Mouse (Mus musculus) spleen, adult 2 months (tissue): Measurements from ENCODE around the gene Hdac9.

Source experiments
- CTCF ChIP-seq: fragments of 200-500 bp; IDR thresholded peaks from 2 replicates; pipeline ENCODE4 v1.5.1; 2011; ENCODE audit warnings: mild to moderate bottlenecking, inconsistent platforms; ENCODE audit not compliant: insufficient read depth, insufficient read length, insufficient replicate concordance; ENCODE audit errors: extremely low read depth
- POLR2A ChIP-seq: fragments of 200-500 bp; IDR thresholded peaks from 2 replicates; pipeline ENCODE4 v1.6.1; 2011; ENCODE audit warnings: low read depth, low read length, inconsistent platforms

DNA sequence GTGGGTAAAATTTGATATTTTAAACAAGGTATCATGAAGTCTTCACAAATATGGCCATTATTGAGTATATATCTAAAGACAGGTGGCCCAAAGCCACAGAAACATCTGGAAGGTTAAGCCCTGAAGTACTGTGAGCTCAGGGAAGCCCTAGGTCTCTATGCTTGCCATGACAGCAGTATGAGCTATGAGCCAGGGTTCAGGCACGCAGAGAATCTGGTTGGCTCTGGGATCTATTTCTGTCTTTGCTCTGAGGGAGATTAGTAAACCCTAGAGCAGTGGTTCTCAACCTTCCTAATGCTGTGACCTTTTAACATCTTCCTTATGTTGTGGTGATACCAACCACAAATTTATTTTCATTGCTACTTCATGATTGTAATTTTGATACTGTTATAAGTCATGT, 337.7 kb downstream of the Hdac9 start:
- TF ChIP-seq POLR2A (no peak), CTCF (no peak)
